Mouse (Mus musculus) embryonic facial prominence, embryonic 10.5 days (tissue): ENCODE measurements around the gene Ube2dnl1. TPM values are rescaled to one million over a fixed set of nuclear protein-coding genes. Genes with fewer than 3 reads are reported as not detected.

Source experiments
- DNase-seq: peaks from one replicate; pipeline ENCODE4 v3.0.0-alpha.2; 2017; ENCODE audit warnings: low spot score
- H3K27ac ChIP-seq: fragments of 300-500 bp; sonication (generic); replicated peaks from 2 replicates; pipeline ENCODE4 v1.5.1; 2016; ENCODE audit warnings: mild to moderate bottlenecking
- H3K27me3 ChIP-seq: fragments of 300-500 bp; sonication (generic); replicated peaks from 2 replicates; pipeline ENCODE4 v1.6.1; 2016; ENCODE audit warnings: low read depth, mild to moderate bottlenecking; ENCODE audit not compliant: poor library complexity, severe bottlenecking
- H3K36me3 ChIP-seq: fragments of 300-500 bp; sonication (generic); replicated peaks from 2 replicates; pipeline ENCODE4 v1.6.1; 2016; ENCODE audit warnings: mild to moderate bottlenecking, moderate library complexity
- H3K4me1 ChIP-seq: fragments of 300-500 bp; sonication (generic); 2 replicates; pipeline ENCODE4 v1.6.1; 2016
- H3K4me3 ChIP-seq: fragments of 300-500 bp; sonication (generic); 2 replicates; pipeline ENCODE4 v1.5.1; 2016; ENCODE audit warnings: mild to moderate bottlenecking, moderate library complexity
- H3K9me3 ChIP-seq: fragments of 300-500 bp; sonication (generic); 2 replicates; pipeline ENCODE4 v1.6.1; 2016; ENCODE audit warnings: mild to moderate bottlenecking
- WGBS: fragments of 180-500 bp; shearing (Covaris S2); methylation state at CpG from one replicate; pipeline ENCODE4 v1.1.7; 2016; 5-methylcytosine and 5-hydroxymethylcytosine counted together
- polyA plus RNA-seq: library from polyadenylated mRNA; unstranded; fragments of >200 nt; fragmentation: Nextera tagmentation; extraction: Ambion mirVana; gene quantifications from 2 replicates; pipeline ENCODE4 v1.2.1, GENCODE M21; 2016

The Ube2dnl1 gene
- not detected in 2 replicates for polyA plus RNA-seq

- Histone ChIP-seq H3K27me3 (no peaks in the 10 kb centered on the region), H3K9me3 (no peaks in the 10 kb centered on the region), H3K27ac (no peak within 1 kb of the TSS), H3K36me3 (no peaks in the 10 kb centered on the region), H3K4me1 (no peaks in the 10 kb centered on the region), H3K4me3 (no peak within 1 kb of the TSS)
- WGBS = 92% methylated on average over 5 of the region's 5 CpGs
- DNase-seq = no peak
These were observed at the start of gene Ube2dnl1 for GRCm38 (mm10) chrX:114904712-114905111. Gene Ube2dnl1 (plus strand): TSS chrX:114905012.

- H3K9me3 ChIP-seq = no peaks in the 10 kb centered on the region; the same call in 1 of the 2 replicates
- H3K36me3 ChIP-seq = no peaks in the 10 kb centered on the region
- no peak overlapping the region for H3K27ac ChIP-seq
- no peak overlapping the region for H3K4me3 ChIP-seq
- H3K27me3 ChIP-seq = no peaks in the 10 kb centered on the region
- no peaks in the 10 kb centered on the region for H3K4me1 ChIP-seq
- DNase-seq = no peak
These were observed 9.3 kb upstream of the Ube2dnl1 start for GRCm38 (mm10) chrX:114895489-114895888.

- Histone ChIP-seq H3K4me1 (no peaks in the 10 kb centered on the region), H3K9me3 (no peaks in the 10 kb centered on the region; the same call in 1 of the 2 replicates), H3K27ac (no peak overlapping the region), H3K36me3 (no peaks in the 10 kb centered on the region), H3K27me3 (no peaks in the 10 kb centered on the region), H3K4me3 (no peak overlapping the region)
- 92% methylated on average over 3 of the region's 3 CpGs for WGBS
- no peak for DNase-seq
These were observed 7.3 kb upstream of the Ube2dnl1 start for GRCm38 (mm10) chrX:114897506-114897905.

- H3K36me3 ChIP-seq = no peaks in the 10 kb centered on the region
- no peaks in the 10 kb centered on the region for H3K27me3 ChIP-seq
- no peak for DNase-seq
- H3K4me1 ChIP-seq = no peaks in the 10 kb centered on the region
- H3K9me3 ChIP-seq = no peaks in the 10 kb centered on the region
- H3K4me3 ChIP-seq = no peak overlapping the region
- no peak overlapping the region for H3K27ac ChIP-seq
These were observed 1.4 kb upstream of the Ube2dnl1 start for GRCm38 (mm10) chrX:114903391-114903790.

GRCm38 (mm10) chrX:114907282-114907681, 2.5 kb downstream of the Ube2dnl1 start, which contains the start of gene Ube2dnl2:
Gene Ube2dnl2 (plus strand): TSS chrX:114907582.
- WGBS = 82% methylated on average over 1 of the region's 1 CpGs
- DNase-seq = no peak
- no peak within 1 kb of the TSS for H3K27ac ChIP-seq

GRCm38 (mm10) chrX:114955066-114955465, 50.3 kb downstream of the Ube2dnl1 start:
- no peak for DNase-seq
- Histone ChIP-seq H3K4me3 (no peak overlapping the region), H3K4me1 (no peaks in the 10 kb centered on the region), H3K9me3 (no peaks in the 10 kb centered on the region), H3K36me3 (no peaks in the 10 kb centered on the region), H3K27me3 (no peaks in the 10 kb centered on the region), H3K27ac (no peak overlapping the region)
- 35% methylated on average over 1 of the region's 1 CpGs for WGBS

More at GRCm38 (mm10) chrX:114907282-114907681, 2.5 kb downstream of the Ube2dnl1 start, which contains the start of gene Ube2dnl2:
- H3K27me3 ChIP-seq = no peaks in the 10 kb centered on the region
- H3K4me3 ChIP-seq = no peak within 1 kb of the TSS
- H3K9me3 ChIP-seq = no peaks in the 10 kb centered on the region
- H3K36me3 ChIP-seq = no peaks in the 10 kb centered on the region
- H3K4me1 ChIP-seq = no peaks in the 10 kb centered on the region

Other genes with a start within 250 kb of the Ube2dnl1 start
- gene Ube2dnl2, start 2.6 kb downstream of the Ube2dnl1 start, polyA plus RNA-seq = not detected in 2 replicates